Mouse (Mus musculus) frontal cortex, postnatal 10 days (tissue): ENCODE data around the gene Mtf1.
A peak's percentile ranks its signal among the peaks of the same experiment; 100 is the strongest.

Experiments
- DNase-seq, 2 experiments: peaks; one replicate each; pipeline ENCODE4 v3.0.0; 2022; ENCODE audit warnings: low spot score in 2 of 2, mixed read lengths in 1 of 2

Gene Mtf1

DNA sequence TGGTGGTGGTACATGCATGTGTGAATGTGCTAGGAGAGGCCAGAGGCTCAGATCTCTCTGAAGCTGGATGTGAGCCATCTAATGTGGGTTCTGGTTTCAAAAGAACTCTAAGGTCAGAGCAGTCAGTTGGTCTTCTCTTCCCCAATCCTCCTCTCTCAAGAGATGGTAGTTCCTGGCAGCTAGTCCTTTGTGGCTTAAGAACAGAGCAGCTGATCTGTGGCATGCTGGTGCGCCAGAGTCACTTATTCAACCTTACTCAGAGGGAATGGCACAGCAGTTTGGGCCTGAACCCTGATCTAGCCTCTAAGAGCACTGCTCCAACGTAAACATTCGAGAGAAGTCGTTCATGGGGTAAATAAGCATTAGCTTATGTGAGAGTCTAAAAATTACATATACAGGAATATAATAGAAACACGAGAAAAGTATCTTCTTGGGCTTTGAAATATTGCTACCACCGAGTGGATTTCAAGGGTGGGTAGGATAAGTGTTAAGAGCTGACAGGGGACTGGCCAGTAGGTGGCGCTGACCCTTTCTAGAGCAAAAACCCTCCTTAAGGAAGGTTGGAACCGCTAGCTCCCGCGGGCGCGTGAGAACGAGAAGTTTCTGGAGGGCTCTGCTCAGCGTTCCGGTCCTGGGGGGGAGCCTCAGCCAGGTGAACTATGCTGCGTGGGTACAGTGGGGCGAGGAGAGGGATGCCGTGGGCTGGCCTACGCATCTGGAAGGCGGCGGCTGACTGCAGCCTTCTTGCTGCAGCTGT lies at the start of gene Mtf1:
Mtf1 (plus strand) TSS at position 553 of the 757 bp plus-strand sequence.
- DNase-seq, result peak; percentile 69 to 84

DNA sequence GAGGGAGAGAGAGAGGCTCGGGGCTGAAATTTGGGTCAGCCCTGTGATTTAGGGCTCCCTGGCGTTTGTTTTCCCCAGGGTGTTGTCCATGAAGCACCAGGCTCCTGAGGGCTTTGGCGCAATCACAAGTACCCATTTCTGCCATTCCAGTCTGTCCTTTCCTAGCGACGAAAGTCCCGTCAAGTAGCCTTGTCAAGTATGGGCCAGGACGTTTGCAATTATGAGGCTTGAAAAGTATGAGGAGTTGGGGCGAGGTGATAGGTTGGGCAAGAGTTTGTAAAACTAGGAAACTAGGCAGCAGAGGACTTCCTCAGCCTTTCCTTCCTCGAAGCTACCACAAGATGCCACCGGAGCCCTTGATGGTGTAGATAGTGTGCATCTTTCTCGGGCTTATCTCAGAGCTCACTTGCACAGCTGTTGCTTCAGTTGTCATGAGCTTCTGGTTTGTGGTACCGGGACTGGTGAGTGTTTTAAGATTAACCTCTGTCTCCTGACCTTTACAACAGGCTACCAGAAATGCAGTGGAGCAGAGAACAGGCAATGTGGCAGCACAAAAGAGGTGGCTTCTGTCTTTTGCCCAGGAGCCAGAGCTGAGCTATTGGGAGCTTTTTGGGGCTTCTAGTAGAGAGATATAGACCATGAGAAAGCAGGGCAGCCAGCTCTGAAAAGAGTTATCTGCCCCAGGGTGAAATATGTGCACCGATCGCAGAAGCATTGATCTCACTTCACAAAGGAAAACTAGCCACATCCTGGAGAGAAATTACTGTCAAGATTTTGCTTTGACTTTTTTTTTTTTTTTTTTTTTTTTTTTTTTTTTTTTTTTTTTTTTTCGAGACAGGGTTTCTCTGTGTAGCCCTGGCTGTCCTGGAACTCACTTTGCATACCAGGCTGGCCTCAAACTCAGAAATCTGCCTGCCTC lies 49.4 kb upstream of the Mtf1 start:
- no peak for DNase-seq

DNA sequence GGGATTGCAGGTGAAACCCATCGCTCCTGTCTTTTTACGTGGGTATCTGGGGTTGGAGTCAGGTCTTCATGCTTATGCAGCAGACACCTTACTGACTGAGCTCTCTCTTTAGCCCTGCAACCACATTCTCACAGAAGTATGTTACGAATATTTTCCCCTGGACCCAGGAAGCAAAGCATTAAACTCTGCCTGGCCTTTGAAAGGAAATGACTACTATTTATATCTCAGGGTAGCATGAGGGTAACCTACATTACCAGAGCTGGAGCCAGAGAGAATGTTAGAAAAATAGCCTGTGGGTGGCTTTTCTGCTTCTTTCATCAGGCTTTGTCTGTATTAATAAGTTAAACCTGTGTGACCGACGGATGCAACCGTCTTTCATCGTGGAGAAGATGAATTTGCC lies 46.4 kb upstream of the Mtf1 start:
- DNase-seq, result no peak

DNA sequence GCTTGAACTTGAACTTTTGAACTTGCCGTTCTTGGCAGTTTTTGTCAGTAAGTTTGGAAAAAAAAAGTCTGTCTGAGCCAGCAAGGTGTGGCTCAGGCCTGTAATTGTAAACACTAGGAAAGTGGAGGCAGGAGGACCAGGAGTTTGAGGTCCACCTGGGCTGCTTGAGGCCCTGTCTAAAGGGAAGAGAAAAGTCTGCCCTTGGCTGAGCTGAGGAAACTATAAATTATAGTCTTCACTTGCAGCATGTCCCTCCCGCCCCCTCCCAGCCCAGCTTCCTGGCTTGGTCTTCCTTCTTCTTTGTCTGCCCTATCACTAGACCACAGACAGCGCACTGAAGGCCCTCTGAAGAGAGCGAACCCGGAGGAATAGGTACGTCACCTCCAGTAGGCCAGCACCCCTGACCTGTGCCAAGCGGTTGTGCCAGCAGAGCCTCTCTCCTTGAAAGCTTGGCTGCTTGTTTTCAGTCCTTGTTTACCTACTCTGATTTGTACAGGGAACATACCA lies 42.5 kb upstream of the Mtf1 start:
- DNase-seq, result no peak

DNA sequence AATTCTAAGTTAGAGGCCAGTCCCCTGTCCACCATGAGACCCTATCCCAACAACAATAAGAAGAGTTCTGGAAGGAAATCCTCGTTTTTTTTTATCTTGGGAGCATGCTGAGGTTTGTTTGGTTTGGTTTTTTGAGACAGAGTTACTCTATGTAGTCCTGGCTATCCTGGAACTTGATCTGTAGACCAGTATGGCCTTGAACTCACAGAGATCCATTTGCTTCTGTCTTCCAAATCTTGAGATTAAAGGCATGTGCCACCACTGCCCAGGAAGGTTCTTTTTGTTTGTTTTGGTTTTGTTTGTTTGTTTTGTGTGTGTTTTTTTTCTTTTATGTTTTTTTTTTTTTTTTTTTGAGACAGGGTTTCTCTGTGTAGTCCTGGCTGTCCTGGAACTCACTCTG lies 40.7 kb upstream of the Mtf1 start:
- DNase-seq, result no peak

DNA sequence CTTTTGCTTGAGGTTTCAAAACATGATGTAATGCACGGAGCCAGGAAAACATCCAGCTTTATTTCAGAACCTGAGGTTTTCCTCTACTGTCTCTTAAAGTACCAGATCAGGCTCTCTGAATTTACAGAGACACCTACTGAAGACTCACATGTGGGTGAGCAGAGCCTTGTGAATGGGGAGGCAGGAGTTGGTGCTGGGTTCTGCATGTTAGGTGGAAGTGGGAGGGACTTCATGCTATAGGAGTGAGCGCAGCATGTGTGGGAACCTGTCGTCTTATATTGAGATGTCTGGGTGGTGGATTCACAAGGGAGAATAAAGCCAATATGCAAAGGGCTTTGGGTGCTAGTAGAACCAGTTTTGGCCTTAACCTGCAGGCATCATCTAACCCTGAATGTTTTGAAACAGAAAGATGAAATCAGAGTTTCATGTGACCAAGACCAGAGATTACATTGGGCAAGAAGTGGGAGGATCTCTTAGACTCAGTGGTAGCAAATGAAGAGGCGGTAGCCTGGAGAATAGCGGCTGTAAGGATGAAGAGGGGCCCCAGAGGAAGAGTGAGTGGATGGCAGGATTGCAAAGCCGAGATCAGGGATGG lies 38.9 kb upstream of the Mtf1 start:
- DNase-seq, result no peak

DNA sequence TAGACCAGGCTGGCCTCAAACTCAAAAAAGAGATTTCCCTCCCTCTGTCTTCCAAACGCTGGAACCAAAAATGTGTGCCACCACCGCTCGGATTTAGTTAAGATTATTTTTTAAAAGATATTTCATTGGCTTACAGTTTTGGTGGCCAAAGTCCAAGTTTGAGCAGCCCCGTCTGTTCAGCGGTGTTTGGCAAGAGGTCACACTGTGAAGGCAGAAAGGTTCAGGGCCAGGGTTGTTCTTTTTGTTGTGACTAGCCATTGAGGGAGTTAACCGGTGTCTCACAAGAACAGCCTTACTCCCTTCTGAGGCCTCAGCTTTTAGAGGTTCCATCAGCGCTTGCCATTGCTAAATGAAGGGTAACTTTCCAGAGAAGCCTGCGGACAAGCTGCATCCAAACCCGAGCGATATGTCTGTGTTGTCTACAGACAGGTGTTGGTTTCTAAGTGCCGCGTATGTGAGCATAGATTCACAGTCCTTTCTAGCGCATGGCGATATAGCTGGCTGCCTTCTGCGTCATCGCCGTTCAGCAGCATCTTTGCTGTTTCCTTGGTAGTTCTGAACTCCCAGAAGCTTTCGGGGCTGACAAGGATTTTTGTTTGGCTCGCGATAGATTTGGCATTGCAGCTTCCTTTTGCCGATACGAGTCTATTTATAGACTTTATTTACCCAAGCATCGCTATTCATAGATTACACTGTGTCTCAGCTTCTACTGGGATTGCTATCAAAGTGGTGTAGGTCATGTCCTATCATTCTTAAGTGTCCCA lies 35.9 kb upstream of the Mtf1 start:
- DNase-seq, result no peak

DNA sequence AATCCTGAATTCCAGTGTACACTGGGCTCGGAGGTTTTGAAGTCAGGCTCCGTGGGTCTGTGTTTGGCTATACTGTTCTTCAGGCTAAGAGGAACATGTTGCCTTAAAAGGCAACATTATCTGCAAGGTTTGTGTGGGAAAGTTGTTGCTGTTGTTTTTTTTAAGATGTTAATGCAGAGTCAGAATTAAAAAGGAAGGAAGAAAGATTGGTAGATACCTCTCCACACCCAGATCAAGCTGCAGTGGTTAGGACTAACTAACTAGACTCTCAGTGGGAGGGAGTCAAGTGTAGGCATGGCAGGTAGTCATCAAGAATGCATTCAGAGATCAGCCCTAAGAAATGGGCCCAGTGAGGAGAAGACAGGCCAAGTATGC lies 35.4 kb upstream of the Mtf1 start:
- DNase-seq, result no peak

DNA sequence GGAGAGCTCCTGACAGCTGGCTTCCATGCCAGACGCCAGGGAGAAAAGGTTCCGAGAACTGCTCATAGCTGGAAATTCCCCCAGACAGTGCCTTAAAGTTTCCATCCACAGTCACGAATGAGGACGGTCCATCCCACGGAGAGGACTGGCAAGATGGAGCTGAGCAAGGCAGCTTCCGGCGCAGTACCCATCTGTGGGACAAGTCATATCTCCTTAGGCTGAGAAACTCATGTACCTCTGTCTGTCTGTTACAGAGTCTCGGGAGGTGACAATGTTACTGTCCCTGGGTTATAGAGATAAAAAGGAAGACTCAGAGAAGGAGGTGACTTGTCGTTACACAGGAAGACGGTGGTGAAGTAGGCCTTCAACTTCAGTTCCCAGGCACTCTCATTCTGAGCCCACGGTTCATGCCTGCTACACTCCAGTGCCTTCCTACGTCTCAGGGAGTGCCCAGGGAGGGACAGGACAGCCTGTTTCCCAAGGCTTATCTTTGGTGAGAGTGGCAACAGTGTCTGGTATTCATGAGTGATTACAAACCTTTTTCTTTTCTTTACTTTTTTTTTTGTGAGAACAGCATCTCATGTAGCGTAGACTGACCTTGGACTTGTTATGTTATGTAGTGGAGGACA lies 32.8 kb upstream of the Mtf1 start:
- DNase-seq, result no peak

DNA sequence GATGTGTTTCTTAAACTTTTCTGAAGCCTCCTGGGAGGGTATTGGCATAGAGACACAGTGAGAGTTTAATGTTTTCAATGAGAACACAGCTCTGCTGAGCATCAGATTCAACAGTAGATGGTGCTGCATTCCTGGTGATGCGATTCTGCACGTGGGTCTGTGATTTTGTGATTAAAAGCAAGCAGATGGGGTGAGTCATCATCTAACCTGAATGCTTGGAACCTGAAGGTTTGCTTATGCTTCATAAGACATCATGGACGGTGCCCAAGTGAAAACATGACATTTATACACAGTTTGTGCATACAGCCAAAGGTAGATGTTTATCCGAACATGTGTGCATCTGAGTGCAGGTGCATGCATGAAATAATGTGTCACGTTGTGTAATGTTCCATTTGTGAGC lies 31.3 kb upstream of the Mtf1 start:
- no peak for DNase-seq

DNA sequence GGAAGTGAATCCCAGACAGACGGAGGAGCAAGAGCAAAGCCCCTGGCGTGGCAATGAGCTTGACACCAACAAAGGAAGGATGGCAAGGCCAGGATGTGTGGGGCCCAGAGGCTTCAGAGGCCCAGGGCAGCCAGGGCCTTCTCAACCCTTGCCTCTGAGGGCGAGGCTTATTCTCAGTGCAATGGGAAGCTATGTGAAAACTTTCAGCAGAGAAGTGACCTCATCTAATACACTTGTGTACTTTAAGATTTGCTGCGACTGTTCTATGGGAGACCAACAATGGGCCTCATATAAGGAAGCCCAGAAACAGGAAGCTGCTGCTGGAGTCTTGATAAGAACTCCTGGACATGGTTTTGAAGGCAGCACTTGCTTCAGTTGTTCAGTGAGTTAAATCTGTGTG lies 29.8 kb upstream of the Mtf1 start:
- DNase-seq, result no peak

DNA sequence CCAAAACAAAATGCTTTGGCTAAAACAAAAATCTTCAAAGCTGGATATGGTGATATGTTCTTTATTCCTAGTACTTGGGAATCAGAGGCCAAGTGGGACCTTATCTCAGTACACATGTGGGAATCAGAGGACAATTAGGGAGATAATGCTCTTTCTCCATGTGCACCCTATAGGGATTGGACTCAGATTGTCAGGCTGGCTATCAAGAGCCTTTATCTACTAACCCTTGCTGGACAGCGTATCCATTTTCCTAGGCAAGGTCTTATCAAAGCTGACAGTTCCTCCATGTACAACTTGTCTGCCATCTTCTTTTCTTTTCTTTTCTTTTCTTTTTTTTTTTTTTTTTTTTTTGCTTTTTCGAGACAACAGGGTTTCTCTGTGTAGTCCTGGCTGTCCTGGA lies 28.5 kb upstream of the Mtf1 start:
- DNase-seq, result no peak

DNA sequence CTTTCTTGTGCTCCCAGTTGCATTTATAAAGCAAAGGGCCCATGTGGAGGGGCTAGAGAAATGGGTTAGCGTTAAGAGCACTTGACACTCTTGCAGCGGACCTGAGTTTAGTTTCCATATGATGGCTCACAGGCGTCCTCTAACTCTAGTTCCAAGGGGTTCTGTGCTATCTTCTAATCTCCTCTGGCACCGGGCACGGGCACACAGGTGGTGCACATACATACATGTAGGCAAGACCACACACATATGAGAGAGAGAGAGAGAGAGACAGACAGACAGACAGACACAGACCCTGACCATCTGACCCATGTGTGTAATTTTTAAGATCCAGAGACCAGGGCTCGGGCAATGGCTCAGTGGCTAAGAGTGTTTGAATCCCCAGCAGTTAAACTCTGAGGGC lies 27.9 kb upstream of the Mtf1 start:
- no peak for DNase-seq

DNA sequence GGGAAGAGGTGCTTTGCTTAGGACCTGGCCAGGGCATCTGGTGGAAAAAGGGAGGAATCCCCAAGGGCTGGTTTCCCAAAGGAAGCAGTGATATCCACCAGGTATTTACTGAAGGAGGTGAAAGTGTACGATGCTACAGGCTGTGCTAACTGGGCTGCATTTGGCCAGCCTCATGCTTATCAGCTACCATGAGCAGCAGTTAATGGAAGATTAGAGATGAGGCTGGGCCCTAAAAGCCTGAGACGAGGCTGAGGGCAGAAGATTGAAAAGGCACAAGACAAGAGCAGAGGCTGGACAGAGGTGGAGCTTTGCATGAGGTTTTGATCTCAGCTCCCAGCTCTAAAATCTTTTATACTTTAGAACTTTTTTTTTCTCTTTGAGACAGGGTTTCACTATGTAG lies 27.5 kb upstream of the Mtf1 start:
- no peak for DNase-seq

DNA sequence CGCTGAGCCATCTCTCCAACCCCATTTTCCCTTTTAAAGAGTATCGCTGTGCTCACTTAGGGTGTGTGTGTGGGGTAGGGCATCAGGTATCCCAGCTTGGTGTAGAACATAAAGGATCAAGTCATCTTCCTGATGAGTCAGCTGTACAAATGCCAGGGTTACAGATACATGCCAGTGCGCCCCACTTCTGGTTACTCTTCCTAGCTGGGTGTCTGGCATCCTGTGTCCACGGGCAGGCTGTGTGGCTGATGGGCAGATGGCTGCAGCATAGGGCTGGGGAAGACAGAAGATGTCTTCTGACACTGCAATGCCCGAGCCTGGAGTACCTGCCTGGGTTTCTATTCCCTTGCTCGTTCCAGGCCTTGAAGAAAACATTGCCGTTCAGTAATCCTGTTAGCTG lies 20.5 kb upstream of the Mtf1 start:
- DNase-seq, result no peak

DNA sequence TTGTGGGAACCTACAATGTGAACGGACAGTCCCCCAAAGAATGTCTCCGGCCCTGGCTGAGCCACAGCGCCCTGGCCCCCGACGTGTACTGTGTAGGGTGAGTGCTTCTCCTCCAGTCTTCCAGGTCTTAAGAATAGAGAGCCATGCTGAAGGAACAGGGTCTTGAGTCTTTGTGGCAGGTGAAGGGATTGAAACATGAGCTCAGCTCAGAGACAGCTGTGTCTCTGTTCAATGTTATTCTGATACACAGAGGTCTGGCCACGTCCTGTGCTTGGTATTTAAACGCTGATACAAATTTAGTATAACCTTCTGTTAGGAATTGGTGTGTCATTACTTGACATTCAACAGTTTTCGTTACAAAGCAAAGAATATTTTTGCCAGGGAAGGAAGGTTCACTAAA lies 19.5 kb upstream of the Mtf1 start:
- DNase-seq, result no peak

DNA sequence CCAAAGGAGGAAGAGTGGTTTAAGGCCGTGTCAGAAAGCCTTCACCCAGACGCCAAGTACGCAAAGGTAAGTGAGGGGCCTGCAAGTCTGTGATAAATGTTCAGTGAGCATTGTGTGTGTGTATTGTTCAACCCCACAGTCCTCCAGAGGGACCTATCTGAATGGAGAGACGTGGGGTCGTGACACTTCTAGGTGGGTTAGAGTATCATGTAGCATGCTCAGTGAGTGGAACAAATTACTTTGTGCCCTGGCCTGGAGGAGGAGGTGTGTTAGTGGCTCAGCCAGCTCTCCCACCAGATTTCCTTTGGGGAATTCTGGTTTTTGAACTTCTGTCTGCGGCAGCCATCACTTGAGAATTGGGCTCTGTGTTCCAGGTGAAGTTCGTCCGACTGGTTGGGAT lies 18.0 kb upstream of the Mtf1 start:
- DNase-seq, result no peak

DNA sequence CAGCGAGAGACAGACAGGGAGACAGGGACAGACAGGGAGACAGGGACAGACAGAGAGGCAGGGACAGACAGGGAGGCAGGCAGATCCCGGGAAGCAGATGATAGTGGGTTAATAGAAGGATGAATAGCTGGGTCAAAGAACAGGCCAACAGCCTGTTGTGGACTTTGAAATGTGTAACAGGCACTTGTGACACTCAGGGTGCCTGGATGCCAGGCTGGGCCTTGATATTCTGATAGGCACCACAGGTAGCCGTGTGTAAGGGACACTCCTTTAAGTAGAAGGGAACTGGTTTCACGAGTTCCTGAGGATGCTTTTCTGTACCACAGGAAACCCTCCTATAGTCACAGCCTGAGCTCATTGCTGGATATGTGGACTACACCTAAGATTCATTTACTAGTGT lies 11.9 kb upstream of the Mtf1 start:
- DNase-seq, result no peak

DNA sequence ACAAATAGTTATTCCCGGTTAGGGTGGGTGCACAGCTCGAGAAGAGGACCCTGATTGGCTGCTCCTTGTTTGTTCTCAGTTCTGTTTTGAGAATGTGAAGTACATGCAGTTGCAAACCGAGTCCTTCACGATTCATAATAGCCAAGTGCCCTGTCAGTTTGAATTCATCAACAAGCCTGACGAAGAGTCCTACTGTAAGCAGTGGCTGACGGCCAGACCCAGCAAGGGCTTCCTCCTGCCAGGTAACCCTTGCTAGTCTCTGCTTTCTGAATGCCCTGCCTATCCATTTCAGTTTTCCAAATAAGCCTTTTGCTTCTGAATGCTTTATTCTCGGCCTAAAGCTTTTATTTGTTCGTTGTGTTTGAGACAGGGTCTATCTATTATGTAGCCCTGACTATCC lies 9.8 kb upstream of the Mtf1 start:
- DNase-seq, result no peak

DNA sequence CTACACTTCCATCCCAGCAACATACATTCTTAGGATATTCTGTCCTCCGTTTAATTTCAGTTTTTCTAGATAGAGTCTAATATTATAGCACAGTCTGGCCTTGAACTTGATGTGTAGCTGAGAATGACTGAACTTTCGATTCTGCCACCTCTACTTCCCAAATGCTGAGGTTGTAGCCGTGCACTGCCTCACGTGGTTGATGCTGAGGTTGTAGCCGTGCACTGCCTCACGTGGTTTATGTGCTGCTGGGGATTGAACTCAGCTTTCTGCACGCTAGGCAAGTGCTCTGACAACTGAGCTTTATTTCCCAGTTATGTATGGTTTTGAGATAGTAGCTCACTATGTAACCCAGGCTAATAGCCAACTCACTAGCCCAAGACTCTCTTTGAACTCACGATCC lies 5.8 kb upstream of the Mtf1 start:
- no peak for DNase-seq

DNA sequence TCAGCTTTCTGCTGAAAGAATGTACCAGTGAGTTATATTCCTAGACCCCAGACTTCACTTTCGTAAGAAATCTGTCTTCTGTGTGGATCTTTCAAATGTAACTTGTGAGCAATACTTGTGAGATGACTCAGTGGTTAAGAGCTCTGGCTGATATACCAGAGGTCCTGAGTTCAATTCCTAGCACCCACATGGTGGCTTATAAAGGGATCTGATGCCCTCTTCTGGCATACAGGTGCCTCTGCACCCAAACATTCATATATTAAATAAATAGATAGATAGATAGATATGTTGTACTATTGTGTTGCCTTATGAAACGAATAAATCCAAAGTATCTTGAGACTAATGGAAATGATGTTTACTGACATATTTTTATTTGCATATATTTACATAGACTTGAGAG lies 5.0 kb upstream of the Mtf1 start:
- DNase-seq, result no peak
